Comparison of ENCODE assay signal across 11 mouse cellular contexts in genomic region chr3:30951652-30952051, GRCm38 (mm10). TPM values are rescaled to one million over a fixed set of nuclear protein-coding genes. Genes with fewer than 3 reads are reported as not detected.
DNase-seq lines count a peak whose midpoint lies in the region; ATAC-seq and TF ChIP-seq lines count a peak whose summit lies in the region.
"Had no signal": no experiment of that assay in that cellular context is flagged by ENCODE, and none has a peak within 500 bp of the region (broad histone marks: within the 10 kb centered on the region; RNA-seq: fewer than 3 reads in every experiment).

No protein-coding gene starts in this region.

- 39% methylated on average over 3 of the region's 3 CpGs for WGBS in kidney, adult 2 months
- WGBS in kidney, embryonic 15.5 days: 80% methylated on average over 3 of the region's 3 CpGs
- WGBS in intestine, embryonic 15.5 days: 82% methylated on average over 3 of the region's 3 CpGs

- no peak for TF ChIP-seq POLR2A in kidney, adult 2 months (IDR thresholded peaks at IDR 0.05; ENCODE audit: low read depth, low read length)

- H3K9me3 ChIP-seq in kidney, embryonic 15.5 days (replicated peaks): no peaks in the 10 kb centered on the region
- no peaks in the 10 kb centered on the region for H3K9me3 ChIP-seq in intestine, embryonic 15.5 days
- H3K9me3 ChIP-seq: hindbrain, embryonic 15.5 days had no signal

- peaks cover 8% of the 10 kb centered on the region for H3K36me3 ChIP-seq in kidney, adult 2 months (ENCODE audit: control insufficient read depth, insufficient read depth, low read length)
- peaks cover 75% of the 10 kb centered on the region for H3K36me3 ChIP-seq in kidney, embryonic 15.5 days
- H3K36me3 ChIP-seq in intestine, embryonic 15.5 days: peaks cover 14% of the 10 kb centered on the region

- no peaks in the 10 kb centered on the region for H3K27me3 ChIP-seq in kidney, adult 2 months (replicated peaks; ENCODE audit: control insufficient read depth, insufficient read depth, low read length)
- no peaks in the 10 kb centered on the region for H3K27me3 ChIP-seq in kidney, embryonic 15.5 days
- no peaks in the 10 kb centered on the region for H3K27me3 ChIP-seq in intestine, embryonic 15.5 days (replicated peaks)
- H3K27me3 ChIP-seq: hindbrain, embryonic 15.5 days had no signal

- H3K4me2 ChIP-seq in kidney, embryonic 15.5 days: no peak overlapping the region
- H3K4me2 ChIP-seq in intestine, embryonic 15.5 days (replicated peaks): no peak overlapping the region
- H3K4me2 ChIP-seq: hindbrain, embryonic 15.5 days had no signal

- TF ChIP-seq CTCF in kidney, adult 2 months (conservative IDR thresholded peaks at IDR 0.05; ENCODE audit: insufficient read depth, insufficient read length, low read depth, low read length): no peak

- DNase-seq in kidney, adult 2 months: peak; percentile 60
- peak; percentile 16 for DNase-seq in Muller cell, postnatal 12 days (ENCODE audit: inconsistent ontology term)
- DNase-seq in brain, adult 2 months (ENCODE audit: low read depth, low spot score): peak; percentile 91
- peak; percentile 58 for DNase-seq in kidney, postnatal 14 days
- no peak for DNase-seq in natural killer cell, adult 2 months (ENCODE audit: low spot score in 2 of 2)
- DNase-seq: forebrain, postnatal 0 days; thymus, postnatal 36 days had no signal

- ATAC-seq in kidney, embryonic 15.5 days (replicated peaks; ENCODE audit: low FRiP score): no peak
- ATAC-seq in intestine, embryonic 15.5 days: no peak
- ATAC-seq: forebrain, postnatal 0 days had no signal

- H3K4me1 ChIP-seq in kidney, adult 2 months (ENCODE audit: control insufficient read depth, insufficient read depth, low read length): no peaks in the 10 kb centered on the region; the same call in 1 of the 2 replicates
- no peaks in the 10 kb centered on the region for H3K4me1 ChIP-seq in kidney, embryonic 15.5 days
- no peaks in the 10 kb centered on the region for H3K4me1 ChIP-seq in intestine, embryonic 15.5 days (replicated peaks)
- H3K4me1 ChIP-seq: hindbrain, embryonic 15.5 days had no signal

- no peak overlapping the region for H3K4me3 ChIP-seq in kidney, adult 2 months (ENCODE audit: insufficient read depth, low read depth, low read length)
- no peak overlapping the region for H3K4me3 ChIP-seq in kidney, embryonic 15.5 days (replicated peaks)
- H3K4me3 ChIP-seq in intestine, embryonic 15.5 days (replicated peaks): no peak overlapping the region
- H3K4me3 ChIP-seq: hindbrain, embryonic 15.5 days had no signal

- H3K27ac ChIP-seq in kidney, adult 2 months (ENCODE audit: insufficient read depth, low read depth, low read length): no peak overlapping the region
- H3K27ac ChIP-seq in kidney, embryonic 15.5 days: no peak overlapping the region
- H3K27ac ChIP-seq in intestine, embryonic 15.5 days: no peak overlapping the region
- H3K27ac ChIP-seq: hindbrain, embryonic 15.5 days; macrophage had no signal

- H3K9ac ChIP-seq in kidney, embryonic 15.5 days: no peak overlapping the region
- H3K9ac ChIP-seq in intestine, embryonic 15.5 days: no peak overlapping the region
- H3K9ac ChIP-seq: forebrain, postnatal 0 days; hindbrain, embryonic 15.5 days had no signal

RNA-seq across cellular contexts. Expression of gene Phc3, which starts 17.6 kb away (rescaled TPM):
- 23.9 and 27.7 TPM in 2 replicates for polyA plus RNA-seq in kidney, adult 2 months (2012; rRNA removed)
- 5.8 and 7.0 TPM in 2 replicates for polyA plus RNA-seq in kidney, embryonic 15.5 days (2015; fragmentation: Nextera tagmentation; extraction: Ambion mirVana)
- polyA plus RNA-seq in intestine, embryonic 15.5 days (2015; fragmentation: Nextera tagmentation; extraction: Ambion mirVana): 5.5 and 6.9 TPM in 2 replicates

RNA-seq across cellular contexts. Expression of gene Prkci, which starts 43.9 kb away (rescaled TPM):
- 15.1 and 16.4 TPM in 2 replicates for polyA plus RNA-seq in kidney, adult 2 months (2012; rRNA removed)
- polyA plus RNA-seq in kidney, embryonic 15.5 days (2015; fragmentation: Nextera tagmentation; extraction: Ambion mirVana): 39.7 and 40.5 TPM in 2 replicates
- polyA plus RNA-seq in intestine, embryonic 15.5 days (2015; fragmentation: Nextera tagmentation; extraction: Ambion mirVana): 33.7 and 38.5 TPM in 2 replicates

Comparison
In these comparisons a context has a peak if more than half of its experiments do, and no peak if none do; other contexts are left out.
1. DNase-seq: peak in kidney, adult 2 months (single experiment), Muller cell, postnatal 12 days (single experiment), brain, adult 2 months (single experiment) and kidney, postnatal 14 days (single experiment); none in natural killer cell, adult 2 months (0 of 2).